Mouse (Mus musculus) forelimb bud, embryonic 11.5 days (tissue): ENCODE results near the gene Aldh1l2.

Experiments used
- DNase-seq: peaks from one replicate; pipeline ENCODE4 v3.0.0-alpha.2; 2012; ENCODE audit warnings: low read depth, low spot score

The Aldh1l2 gene

GRCm38 (mm10) chr10:83475226-83475625 lies 58.7 kb downstream of the Aldh1l2 start:
- no peak for DNase-seq

- no peak for DNase-seq
Measured at GRCm38 (mm10) chr10:83457531-83457930, 76.4 kb downstream of the Aldh1l2 start.

- DNase-seq, result no peak
Measured at GRCm38 (mm10) chr10:83448582-83448981, 85.4 kb downstream of the Aldh1l2 start.
